Mouse (Mus musculus): ENCODE measurements around the gene Sema4a. TPM values are rescaled to one million over a fixed set of nuclear protein-coding genes. Genes with fewer than 3 reads are reported as not detected.

Sema4a gene
- total RNA-seq, 2 experiments from 2014 or later, result 51.3 to 57.7 TPM

DNA sequence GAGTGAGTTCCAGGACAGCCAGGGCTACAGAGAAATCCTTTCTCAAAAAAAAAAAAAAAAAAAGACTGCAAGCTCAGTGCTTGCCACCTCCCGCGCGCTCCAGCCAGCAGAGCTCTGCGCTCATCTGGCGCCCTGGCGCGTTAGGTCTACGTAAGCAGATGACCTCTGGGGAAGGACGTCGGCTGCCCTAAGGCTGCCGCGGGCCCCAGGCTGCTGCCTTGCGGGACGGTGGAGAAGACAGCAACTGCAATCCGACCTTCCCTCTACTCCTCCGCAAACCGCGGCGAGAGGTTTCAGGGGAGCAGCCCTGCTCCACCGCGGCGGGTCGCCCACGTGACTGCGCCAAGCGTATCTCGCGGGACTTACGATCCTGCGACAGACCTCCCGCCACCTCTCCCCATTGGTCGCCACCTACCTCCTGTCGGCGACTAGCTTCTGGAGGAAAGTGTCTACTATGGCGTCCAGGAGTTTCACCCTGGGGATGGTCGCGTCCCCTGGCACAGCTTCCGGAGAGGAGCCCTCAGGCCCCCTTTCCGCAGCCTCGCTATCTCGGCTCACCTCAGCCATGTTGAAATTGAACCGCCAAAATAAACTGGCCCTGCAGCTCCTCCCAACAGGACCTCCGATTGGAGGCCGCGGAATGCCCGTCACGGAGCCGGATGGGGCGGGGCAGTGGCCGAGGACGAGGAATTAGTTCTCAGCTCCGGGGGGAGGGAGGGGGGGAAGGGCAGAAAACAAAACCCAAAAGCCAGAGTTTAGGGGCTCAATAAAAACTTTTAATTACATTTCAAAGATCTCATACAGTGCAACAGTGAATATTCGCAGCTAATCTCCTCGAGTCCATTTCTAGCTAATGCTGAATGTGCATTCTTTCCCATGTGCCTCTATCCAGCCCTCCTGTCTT is 51.0 kb downstream of the Sema4a start, which contains the start of gene Pmf1:
TSS of gene Pmf1 (minus strand) at position 591 of the 904 bp plus-strand sequence.
- intact Hi-C loops (cut with DNase I), result loop anchor here (5.0 kb wide), 1 partner anchor 117 kb away; no protein-coding TSS in a partner anchor

DNA sequence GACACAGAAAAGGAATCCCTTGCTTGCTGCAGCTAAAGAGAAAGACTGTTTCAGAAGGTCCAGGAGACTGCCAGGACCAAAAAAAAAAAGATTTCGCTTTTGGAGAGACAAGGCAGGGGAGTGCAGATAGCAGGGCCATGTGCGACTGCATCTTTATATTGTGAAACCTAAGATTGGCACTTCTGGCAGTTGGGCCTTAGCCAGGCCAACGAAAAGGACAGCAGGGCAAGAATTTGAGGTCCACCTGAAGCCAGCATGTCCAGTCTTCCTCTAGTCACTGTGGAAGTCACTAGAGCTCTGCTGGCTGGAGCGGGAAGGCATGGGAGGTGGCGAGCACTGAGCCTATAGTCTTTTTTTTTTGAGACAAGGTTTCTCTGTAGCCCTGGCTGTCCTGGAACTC is 52.0 kb downstream of the Sema4a start:
- intact Hi-C loops (cut with DNase I), result loop anchor here (5.0 kb wide), 1 partner anchor 118 kb away; no protein-coding TSS in a partner anchor
- DNase-seq (ENCODE audit: low spot score in 2 of 2), result no peak

More for the DNA sequence above, 51.0 kb downstream of the Sema4a start, which contains the start of gene Pmf1:
- DNase-seq (ENCODE audit: low spot score in 2 of 2), result peak; percentile 89 to 93

DNA sequence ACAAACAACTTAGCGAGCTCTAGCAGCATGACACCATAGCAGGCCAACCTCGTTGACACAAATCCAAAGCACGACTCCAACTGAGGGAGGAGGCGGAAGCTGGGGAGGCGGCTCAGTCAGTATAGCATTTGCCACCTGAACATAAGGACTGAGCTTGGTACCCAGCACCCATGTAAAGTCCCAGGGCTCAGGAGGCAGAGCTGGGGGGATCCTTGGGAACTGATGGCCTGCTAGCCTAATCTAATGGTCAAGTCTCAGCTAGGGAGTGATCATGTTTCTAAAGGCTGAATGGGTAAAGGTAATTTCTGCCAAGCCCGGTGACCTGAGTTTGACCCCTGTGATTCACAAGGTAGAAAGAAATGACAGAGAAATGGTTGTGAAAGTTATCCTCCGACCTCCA is 53.5 kb downstream of the Sema4a start:
- intact Hi-C loops (cut with DNase I), result loop anchor here (1.0 to 5.0 kb wide), 2 partner anchors 60 to 120 kb away; no protein-coding TSS in a partner anchor
- no peak for DNase-seq (ENCODE audit: low spot score in 2 of 2)

GRCm38 (mm10) chr3:88407090-88407489 is 53.9 kb downstream of the Sema4a start:
- peak; percentile 78 to 87 for DNase-seq (ENCODE audit: low spot score in 2 of 2)
- intact Hi-C loops (cut with DNase I), result loop anchor here (1.0 to 5.0 kb wide), 2 partner anchors 60 to 120 kb away; no protein-coding TSS in a partner anchor

DNA sequence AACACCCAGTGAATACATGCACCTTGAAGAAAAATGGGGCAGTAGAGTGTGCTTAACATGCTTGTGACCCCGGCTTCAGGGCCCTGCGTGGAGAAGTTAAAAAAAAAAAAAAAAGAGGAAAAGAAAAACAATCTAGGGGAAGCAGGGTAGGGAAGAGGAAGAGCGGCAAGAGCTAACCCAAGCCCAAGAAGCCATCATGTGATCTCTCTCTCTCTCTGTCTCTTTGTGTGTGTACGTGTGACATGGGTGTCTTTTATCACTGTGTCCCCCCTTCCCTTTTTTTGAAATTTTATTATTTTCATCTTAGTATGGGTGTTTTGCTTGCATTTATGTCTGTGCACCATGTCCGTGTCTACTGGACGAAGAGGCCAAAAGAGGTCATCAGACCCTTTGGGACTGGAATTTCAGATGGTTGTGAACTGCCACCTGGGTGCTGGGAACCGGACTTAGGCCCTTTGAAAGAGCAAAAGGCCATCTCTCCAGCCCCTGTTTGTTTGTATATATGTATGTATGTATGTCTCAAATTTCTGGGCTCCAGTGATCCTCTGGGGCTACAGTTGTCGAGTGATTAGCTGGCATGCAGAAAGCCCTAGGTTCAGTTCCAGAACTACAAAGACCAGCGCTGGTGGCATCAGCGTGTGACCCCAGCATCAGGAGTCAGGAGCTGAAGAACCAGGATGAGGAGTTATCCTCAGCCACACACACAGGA is 57.3 kb downstream of the Sema4a start:
- no peak for DNase-seq (ENCODE audit: low spot score in 2 of 2)
- intact Hi-C loops (cut with DNase I), result no loop called here

- intact Hi-C loops (cut with DNase I), result no loop called here
These were observed 62.3 kb downstream of the Sema4a start for GRCm38 (mm10) chr3:88398666-88399065.

GRCm38 (mm10) chr3:88395742-88396141 is 65.2 kb downstream of the Sema4a start:
- no peak for DNase-seq (ENCODE audit: low spot score in 2 of 2)
- intact Hi-C loops (cut with DNase I), result no loop called here

More at GRCm38 (mm10) chr3:88398666-88399065, 62.3 kb downstream of the Sema4a start:
- no peak for DNase-seq (ENCODE audit: low spot score in 2 of 2)

- intact Hi-C loops (cut with DNase I), result no loop called here
- DNase-seq (ENCODE audit: low spot score in 2 of 2), result no peak
These were observed 65.7 kb downstream of the Sema4a start for GRCm38 (mm10) chr3:88395288-88395687.

GRCm38 (mm10) chr3:88393776-88394375 is 67.1 kb downstream of the Sema4a start:
- intact Hi-C loops (cut with DNase I), result no loop called here
- no peak for DNase-seq (ENCODE audit: low spot score in 2 of 2)

Small RNA genes lying within 50 kb of the gene (microRNA-seq; reads per million reads assigned to microRNA genes)
- gene Mir7011, result 0 to 0.34 reads per million in 2 experiments

Other genes starting within 250 kb of the Sema4a start
- gene Rhbg, start 206.5 kb downstream of the Sema4a start, total RNA-seq (2021), result under 1 TPM in 1 of 2 experiments, not detected in 1; 0.18 TPM
- gene Gm38392, start 174.0 kb downstream of the Sema4a start, total RNA-seq (2021), result under 1 TPM in 1 of 2 experiments, not detected in 1; 0.49 TPM
- gene Tsacc, start 164.2 kb downstream of the Sema4a start, total RNA-seq (2021), result 1 to 10 TPM; 2.6 to 3.9 TPM
- gene Cct3, start 164.1 kb downstream of the Sema4a start, total RNA-seq (2021), result 100 to 1,000 TPM; 163 to 170 TPM
- 10 to 100 TPM; 84.4 to 93.6 TPM for gene Glmp, start 136.2 kb downstream of the Sema4a start, total RNA-seq (2021)
- under 1 TPM; 0.99 TPM for gene Tmem79, start 125.0 kb downstream of the Sema4a start, total RNA-seq (2021)
- gene Smg5, start 124.9 kb downstream of the Sema4a start, total RNA-seq (2021), result 10 to 100 TPM; 69.6 to 72.0 TPM
- gene Paqr6, start 96.6 kb downstream of the Sema4a start, total RNA-seq (2021), result 1 to 10 TPM; 2.5 to 3.3 TPM
- under 1 TPM in 1 of 2 experiments, not detected in 1; 0.36 TPM for gene Bglap3, start 88.4 kb downstream of the Sema4a start, total RNA-seq (2021)
- gene Bglap2, start 82.5 kb downstream of the Sema4a start, total RNA-seq (2021), result 1 to 10 TPM in 1 of 2 experiments, not detected in 1; 1.4 TPM
- 1 to 10 TPM; 1.5 to 1.8 TPM for gene Bglap, start 76.7 kb downstream of the Sema4a start, total RNA-seq (2021)
- gene Pmf1, start 50.9 kb downstream of the Sema4a start, total RNA-seq (2021), result 1 to 10 TPM; 5.7 to 7.8 TPM
- 10 to 100 TPM; 69.6 to 71.3 TPM for gene Slc25a44, start 36.0 kb downstream of the Sema4a start, total RNA-seq (2021)
- 10 to 100 TPM; 50.0 to 54.2 TPM for gene Lmna, start 48.8 kb upstream of the Sema4a start, total RNA-seq (2021)
- 1 to 10 TPM; 3.3 to 4.2 TPM for gene Mex3a, start 71.2 kb upstream of the Sema4a start, total RNA-seq (2021)
- not detected for gene Rab25, start 87.1 kb upstream of the Sema4a start, total RNA-seq (2021)
- 100 to 1,000 TPM; 108 to 109 TPM for gene Lamtor2, start 91.9 kb upstream of the Sema4a start, total RNA-seq (2021)
- gene Ubqln4, start 92.6 kb upstream of the Sema4a start, total RNA-seq (2021), result 10 to 100 TPM; 91.2 to 91.6 TPM
- gene Ssr2, start 114.7 kb upstream of the Sema4a start, total RNA-seq (2021), result 100 to 1,000 TPM; 114 to 123 TPM
- gene Arhgef2, start 144.8 kb upstream of the Sema4a start, total RNA-seq (2021), result 100 to 1,000 TPM; 310 to 316 TPM
- gene Rxfp4, start 192.0 kb upstream of the Sema4a start, total RNA-seq (2021), result not detected
- gene Khdc4, start 224.6 kb upstream of the Sema4a start, total RNA-seq (2021), result 10 to 100 TPM; 53.6 to 55.1 TPM